Mouse (Mus musculus) embryonic fibroblast, embryonic 13.5 days (primary cell): ENCODE results near the gene Rpia. TPM values are rescaled to one million over a fixed set of nuclear protein-coding genes. Genes with fewer than 3 reads are reported as not detected.

Experiments used
- H3K27ac ChIP-seq: 2 replicates; pipeline ENCODE4 v1.5.1; 2012; ENCODE audit warnings: low read length, control low read depth, inconsistent platforms; ENCODE audit not compliant: insufficient read depth
- H3K4me1 ChIP-seq: 2 replicates; pipeline ENCODE4 v1.6.1; 2011; ENCODE audit warnings: low read length; ENCODE audit not compliant: control insufficient read depth, insufficient read depth
- H3K4me3 ChIP-seq: 2 replicates; pipeline ENCODE4 v1.5.1; 2011; ENCODE audit warnings: mild to moderate bottlenecking, control low read depth, low read length; ENCODE audit not compliant: insufficient read depth
- CTCF ChIP-seq: IDR thresholded peaks from 2 replicates; pipeline ENCODE4 v1.5.1; 2011; ENCODE audit warnings: mild to moderate bottlenecking, control low read depth, low read length, moderate library complexity, borderline replicate concordance; ENCODE audit not compliant: insufficient read depth
- POLR2A ChIP-seq: IDR thresholded peaks from 2 replicates; pipeline ENCODE4 v1.6.1; 2011; ENCODE audit warnings: low read depth, mild to moderate bottlenecking, control low read depth, low read length, moderate library complexity
- polyA plus RNA-seq: library from polyadenylated mRNA; stranded (reverse); fragments of >200 nt; gene quantifications from 2 replicates; pipeline ENCODE4 v1.2.4, GENCODE M21; 2011; ENCODE audit warnings: low read depth; ENCODE audit not compliant: missing spikeins, insufficient read length

Rpia gene
- polyA plus RNA-seq, 1 experiment: 7.8 TPM

DNA sequence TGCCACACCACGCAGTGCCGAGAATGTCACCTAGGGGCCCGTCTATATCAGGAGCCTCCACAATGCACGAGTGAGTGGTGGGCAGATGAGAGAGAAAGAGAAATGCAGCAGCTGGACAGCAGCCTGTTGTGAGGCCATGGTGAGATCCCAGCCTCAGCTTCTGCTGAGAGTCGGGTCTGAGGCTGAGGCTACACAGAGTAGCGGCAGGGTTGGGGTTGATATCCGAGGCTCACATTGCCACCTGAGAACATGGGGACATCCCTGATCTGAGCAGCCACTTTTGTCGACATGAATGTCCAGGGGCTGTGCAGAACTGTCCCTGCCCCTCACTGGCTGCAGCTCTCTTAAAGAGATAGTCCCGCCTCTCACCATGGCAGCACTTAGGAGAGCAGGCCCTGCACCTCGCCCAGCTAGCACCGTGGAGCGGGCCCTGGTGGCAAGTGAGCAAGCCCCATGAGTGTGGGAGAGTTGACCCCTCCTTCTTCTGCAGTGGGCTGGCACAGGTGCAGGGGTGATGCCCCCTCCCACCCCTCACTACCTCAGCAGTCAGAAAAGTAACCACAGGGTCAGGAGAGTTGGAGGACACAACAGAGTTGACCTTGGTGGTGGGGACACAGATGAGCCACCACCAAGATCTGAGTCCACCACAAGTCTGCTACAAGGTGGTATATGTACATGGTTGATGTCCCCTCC is 75.2 kb downstream of the Rpia start:
- no peaks in the 10 kb centered on the region for H3K4me1 ChIP-seq
- H3K4me3 ChIP-seq: no peak overlapping the region
- no peak overlapping the region for H3K27ac ChIP-seq
- TF ChIP-seq CTCF (no peak), POLR2A (no peak)

Other genes starting within 250 kb of the Rpia start
- 21.7 and 23.8 TPM in 2 replicates for gene Eif2ak3, start 52.3 kb upstream of the Rpia start, polyA plus RNA-seq
- not detected in 2 replicates for gene Tex37, start 126.7 kb upstream of the Rpia start, polyA plus RNA-seq
- not detected in 2 replicates for gene Foxi3, start 164.3 kb upstream of the Rpia start, polyA plus RNA-seq